Mouse (Mus musculus) embryo, embryonic 11.5 days (tissue): Measurements from ENCODE around the gene Slc16a14.
"Not testable (repeated sequence)": the region's sequence is repeated elsewhere in the genome, so short reads cannot be mapped to it uniquely, and the experiment has no call there.

Source experiments
- DNase-seq: peaks from one replicate; pipeline ENCODE4 v3.0.0-alpha.2; 2012; ENCODE audit warnings: low read depth, low spot score

The Slc16a14 gene

DNA sequence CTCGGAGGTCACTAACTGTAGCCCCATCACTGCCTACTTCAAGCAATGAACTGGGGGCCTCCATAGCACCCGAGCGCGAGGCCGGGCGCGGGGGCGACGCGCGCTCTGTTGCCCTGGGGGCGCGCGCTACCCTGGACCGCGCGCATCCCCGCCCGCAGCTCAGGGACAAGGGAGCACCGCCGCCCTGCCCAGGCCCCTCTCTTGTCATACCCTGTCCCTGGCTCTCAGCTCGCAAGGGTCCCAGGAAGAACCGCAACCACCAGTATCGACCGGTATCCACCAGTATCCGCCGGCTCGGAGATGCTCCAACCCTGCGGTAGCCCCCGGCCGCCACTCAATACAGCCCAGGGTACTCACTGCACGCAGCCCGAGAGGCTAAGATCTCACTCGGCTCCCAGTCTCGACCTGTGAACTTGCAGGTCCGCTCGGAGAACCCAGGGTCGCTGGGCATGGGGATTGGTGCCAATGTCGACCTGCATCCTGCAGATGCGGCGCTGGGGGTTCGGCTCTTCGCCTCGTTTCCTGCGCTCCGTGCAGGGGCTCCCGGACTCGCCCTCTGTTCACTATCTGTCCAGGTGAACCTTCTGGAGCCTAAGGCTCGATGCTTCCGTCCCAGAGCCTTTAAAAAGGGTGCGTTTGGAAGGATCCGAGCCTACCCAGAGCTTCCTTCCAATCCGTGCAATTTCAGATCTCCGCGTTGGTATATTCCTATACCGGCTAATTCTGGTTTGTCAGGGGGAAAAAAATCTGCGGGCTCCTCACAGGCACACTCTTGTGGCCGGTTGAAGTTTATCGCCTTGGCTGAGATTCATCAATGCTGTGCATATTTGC is at the start of gene Slc16a14:
Slc16a14 (minus strand) TSS at position 632 of the 831 bp plus-strand sequence.
- DNase-seq: peak; percentile 43

GRCm38 (mm10) chr1:84961779-84962178 is 26.8 kb upstream of the Slc16a14 start:
- DNase-seq: not testable (repeated sequence)

- DNase-seq: not testable (repeated sequence)
Measured at GRCm38 (mm10) chr1:84957713-84958112, 22.8 kb upstream of the Slc16a14 start.

GRCm38 (mm10) chr1:84956771-84957170 is 21.8 kb upstream of the Slc16a14 start:
- not testable (repeated sequence) for DNase-seq

- no peak for DNase-seq
Measured at GRCm38 (mm10) chr1:84952456-84953181, 17.7 kb upstream of the Slc16a14 start.

DNA sequence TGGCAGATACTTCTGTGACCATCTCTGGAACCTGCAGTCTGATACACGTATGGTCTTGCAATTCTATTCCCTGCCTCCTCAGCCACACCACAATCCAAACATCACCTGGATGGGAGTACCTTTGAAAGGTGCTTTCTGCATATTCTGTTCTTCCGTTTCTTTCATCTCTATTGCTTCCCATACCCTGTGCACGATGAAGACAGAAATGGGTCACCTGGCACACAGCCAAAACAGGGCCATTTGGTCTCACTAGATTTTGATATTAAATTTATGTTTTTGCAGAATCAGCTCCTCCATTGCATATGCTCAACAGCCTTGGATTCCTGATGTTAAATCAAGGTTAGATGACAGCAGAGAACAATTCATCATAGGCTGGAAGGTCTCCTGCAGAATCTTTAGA is 16.6 kb upstream of the Slc16a14 start:
- DNase-seq: no peak

DNA sequence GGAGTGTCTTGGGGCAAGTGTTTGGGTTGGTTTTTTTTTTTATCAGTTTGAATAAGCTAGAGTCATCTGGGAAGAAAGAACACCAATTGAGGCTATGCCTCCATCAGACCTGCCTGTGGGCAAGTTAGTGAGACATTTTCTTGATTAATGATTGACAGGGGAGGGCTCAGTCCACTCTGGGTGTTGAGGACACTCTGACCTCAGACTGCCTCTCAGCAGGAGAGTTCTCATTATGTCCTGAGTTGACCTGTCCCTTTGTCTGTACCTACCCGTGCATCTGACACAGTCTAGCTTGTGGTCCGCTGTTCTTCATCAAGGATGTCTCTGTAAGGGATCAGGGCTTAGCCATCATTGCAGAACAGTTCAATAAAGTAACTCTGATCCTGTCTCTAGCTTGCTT is 12.5 kb upstream of the Slc16a14 start:
- no peak for DNase-seq

DNA sequence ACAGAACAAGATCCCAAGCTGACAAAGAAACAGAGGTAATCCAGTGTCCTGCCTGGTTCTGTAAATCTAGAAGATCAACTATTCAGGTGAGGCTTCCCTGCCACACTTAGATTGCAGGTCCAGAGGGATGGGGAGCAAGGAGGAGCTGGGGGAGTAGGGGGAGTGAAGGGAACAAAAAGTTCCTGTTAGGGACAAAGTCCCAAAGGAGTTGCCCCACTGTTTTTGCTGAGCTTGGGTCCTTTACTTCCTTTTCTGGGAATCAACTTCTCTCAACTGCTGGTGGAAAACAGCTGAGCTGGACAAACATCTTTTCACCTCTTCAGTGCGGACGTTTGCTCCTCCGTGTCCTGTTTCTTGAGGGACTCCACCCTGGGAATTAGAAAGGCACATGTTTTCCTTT is 11.0 kb upstream of the Slc16a14 start:
- DNase-seq: no peak

- DNase-seq: no peak
Measured at GRCm38 (mm10) chr1:84943549-84943948, 8.6 kb upstream of the Slc16a14 start.

GRCm38 (mm10) chr1:84942666-84943065 is 7.7 kb upstream of the Slc16a14 start:
- no peak for DNase-seq

- DNase-seq: no peak
Measured at GRCm38 (mm10) chr1:84940322-84940721, 5.4 kb upstream of the Slc16a14 start.

DNA sequence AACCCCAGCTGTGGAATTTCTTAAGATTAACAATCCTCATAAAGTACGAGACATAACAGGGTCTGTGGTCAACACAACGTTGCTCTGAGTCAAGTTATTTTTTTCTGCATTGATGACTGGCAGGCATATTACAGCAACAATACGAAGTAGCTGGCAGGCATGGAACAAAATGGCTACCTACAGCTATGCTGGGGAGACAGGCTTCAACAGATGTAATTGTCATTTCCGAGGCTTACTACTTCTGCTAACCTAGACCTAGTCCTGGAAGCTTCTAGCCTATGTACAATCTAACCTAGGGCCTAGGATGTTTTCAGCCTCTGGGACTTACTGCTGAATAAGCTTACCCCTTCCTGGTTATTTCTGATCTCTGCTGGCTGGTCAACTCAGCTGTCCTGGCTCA is 4.5 kb upstream of the Slc16a14 start:
- no peak for DNase-seq

- DNase-seq: no peak
Measured at GRCm38 (mm10) chr1:84936716-84937510, 2.0 kb upstream of the Slc16a14 start.

GRCm38 (mm10) chr1:84935668-84936067 is 734 bp upstream of the Slc16a14 start:
- no peak for DNase-seq

- DNase-seq: peak; percentile 9
Measured at GRCm38 (mm10) chr1:84934151-84934502, 807 bp downstream of the Slc16a14 start.

DNA sequence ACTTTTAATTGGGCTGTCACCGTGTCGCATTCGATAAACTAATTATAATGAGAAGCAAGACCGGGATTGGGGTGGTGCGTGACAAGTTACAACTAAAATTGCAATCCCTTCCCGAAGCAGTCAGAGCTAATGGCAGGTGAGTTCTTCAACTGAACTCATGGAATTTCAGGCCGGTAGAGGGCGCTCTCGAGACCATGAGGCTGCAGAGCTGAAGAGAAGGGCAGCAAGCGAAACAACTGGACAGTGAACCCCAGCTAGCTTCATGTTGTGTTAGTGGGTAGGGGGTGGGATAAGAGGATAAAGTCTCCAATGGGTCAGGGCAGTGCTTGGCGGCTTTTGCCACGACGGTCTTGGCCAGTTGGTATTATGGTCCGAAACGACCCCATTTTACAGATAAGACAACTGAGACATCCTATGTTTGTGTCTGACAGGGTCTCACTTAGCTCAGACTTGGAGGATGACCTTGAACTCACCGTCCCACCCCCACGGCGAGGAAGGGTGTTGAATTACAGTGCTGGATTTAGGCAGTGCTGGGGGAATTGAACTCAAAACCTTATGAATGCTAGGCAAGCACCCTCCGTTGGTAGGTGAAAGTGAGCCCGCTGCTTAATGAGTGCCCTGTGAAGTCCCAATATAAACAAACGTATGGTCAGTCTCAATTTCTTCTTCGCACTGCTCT is 1.3 kb downstream of the Slc16a14 start:
- peak; percentile 48 for DNase-seq

DNA sequence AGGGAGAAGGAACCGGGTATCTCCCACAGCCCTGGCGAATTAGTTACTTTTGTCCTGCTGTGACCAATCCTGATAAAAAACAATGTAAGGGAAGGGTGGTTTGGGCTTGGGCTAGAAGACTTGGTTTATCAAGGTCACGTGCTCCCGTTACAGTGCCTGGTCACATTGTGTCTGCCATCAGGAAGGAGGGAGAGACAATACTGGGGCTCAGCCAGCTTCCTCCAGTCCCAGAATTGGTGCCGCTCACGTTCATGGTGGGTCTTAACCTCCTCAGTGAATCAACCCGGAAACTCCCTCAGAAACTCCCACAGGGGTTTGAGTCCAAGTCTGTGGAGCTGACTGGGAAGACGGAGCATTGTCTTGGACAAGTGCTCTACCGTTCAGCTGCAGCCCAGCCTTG is 9.3 kb downstream of the Slc16a14 start:
- no peak for DNase-seq

- DNase-seq: no peak
Measured at GRCm38 (mm10) chr1:84924134-84924533, 10.8 kb downstream of the Slc16a14 start.

DNA sequence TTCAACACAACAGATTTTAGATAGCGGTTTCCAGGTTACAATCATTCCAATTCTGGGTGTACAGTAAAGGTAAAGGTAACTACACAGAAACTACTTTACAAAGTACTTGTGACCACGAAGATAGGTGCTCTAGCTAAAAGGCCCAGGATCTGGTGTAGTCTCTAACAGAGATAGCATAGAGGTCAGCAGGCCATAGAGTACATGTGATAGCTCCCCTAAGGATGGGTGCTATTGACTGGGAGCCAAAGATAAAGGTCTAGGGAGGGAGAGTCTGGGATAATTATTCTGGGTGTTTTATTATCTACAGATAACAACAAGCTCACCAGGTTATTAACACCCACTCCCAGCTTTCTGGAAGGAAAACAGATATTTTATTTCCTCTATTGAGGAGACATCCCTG is 11.5 kb downstream of the Slc16a14 start:
- DNase-seq: no peak

DNA sequence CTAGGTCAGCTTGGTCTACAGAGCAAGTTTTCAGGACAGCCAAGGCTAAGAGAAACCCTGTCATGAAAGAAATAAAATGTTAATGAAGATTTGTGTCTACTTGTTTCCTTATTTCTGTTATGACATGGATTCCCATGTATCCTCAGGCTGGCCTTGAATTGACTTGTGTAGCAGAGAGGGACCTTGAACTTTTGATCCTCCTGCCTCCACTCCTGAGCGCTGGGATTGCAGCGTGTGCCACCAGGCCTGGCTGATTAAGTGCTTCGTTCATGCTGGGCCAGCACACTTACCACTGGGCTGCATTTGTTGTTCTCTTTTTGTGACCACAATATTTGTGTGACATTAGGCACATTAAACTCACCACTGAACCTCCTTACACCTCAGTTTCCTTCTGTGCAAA is 16.1 kb downstream of the Slc16a14 start:
- DNase-seq: no peak

DNA sequence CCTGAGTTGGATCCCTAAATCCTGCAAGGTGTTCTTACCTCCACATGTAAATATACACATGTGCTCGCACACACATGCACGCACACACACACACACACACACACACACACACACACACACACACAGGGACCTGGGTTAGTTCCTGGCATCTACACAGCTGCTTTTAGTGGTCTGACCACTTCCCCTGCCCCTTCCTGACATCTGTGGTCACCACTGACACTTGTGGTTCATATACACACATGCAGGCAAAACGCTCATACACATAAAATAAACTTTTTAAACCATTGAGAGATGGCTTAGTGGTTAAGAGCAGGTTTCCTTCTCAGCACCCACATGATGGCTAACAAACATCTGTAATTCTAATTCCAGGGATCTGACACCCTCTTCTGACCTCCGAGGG is 19.9 kb downstream of the Slc16a14 start:
- no peak for DNase-seq

DNA sequence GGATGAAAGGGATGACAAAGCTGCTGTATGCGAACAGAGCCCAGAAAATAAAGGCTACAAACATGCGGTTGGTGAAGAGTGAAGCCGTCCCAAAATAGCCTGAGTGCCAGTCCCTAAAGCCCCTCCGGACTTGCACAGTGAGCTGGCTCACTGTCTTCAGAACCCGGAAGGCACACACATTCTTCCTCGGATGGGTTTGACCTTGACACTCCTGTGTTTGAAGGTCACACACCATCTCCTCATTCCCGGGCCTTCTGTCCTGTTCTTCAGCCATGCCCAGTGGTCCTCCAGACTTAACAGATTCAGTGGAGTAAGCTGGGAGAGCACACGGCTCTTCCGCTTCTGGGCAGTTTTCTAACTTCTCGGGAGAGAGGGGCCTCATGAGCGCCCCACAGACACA is 22.4 kb downstream of the Slc16a14 start:
- DNase-seq: no peak
